Mouse (Mus musculus) hindbrain, embryonic 12.5 days (tissue): ENCODE data around the gene Rab35. TPM values are rescaled to one million over a fixed set of nuclear protein-coding genes. Genes with fewer than 3 reads are reported as not detected.

Experiments used
- ATAC-seq: fragments of 200-750 bp; cut with Nextera tagmentation; 2 replicates; pipeline ENCODE4 v1.8.0; 2017; ENCODE audit warnings: moderate TSS enrichment; ENCODE audit not compliant: low FRiP score
- H3K27ac ChIP-seq: fragments of 300-500 bp; sonication (generic); 2 replicates; pipeline ENCODE4 v1.5.1; 2016; ENCODE audit warnings: mild to moderate bottlenecking
- H3K27me3 ChIP-seq: fragments of 300-500 bp; sonication (generic); 2 replicates; pipeline ENCODE4 v1.6.1; 2016; ENCODE audit warnings: mild to moderate bottlenecking
- H3K36me3 ChIP-seq: fragments of 300-500 bp; sonication (generic); 2 replicates; pipeline ENCODE4 v1.6.1; 2016; ENCODE audit warnings: mild to moderate bottlenecking
- H3K4me1 ChIP-seq: fragments of 300-500 bp; sonication (generic); 2 replicates; pipeline ENCODE4 v1.6.1; 2016
- H3K4me2 ChIP-seq: fragments of 300-500 bp; sonication (generic); replicated peaks from 2 replicates; pipeline ENCODE4 v1.6.1; 2016; ENCODE audit warnings: mild to moderate bottlenecking
- H3K4me3 ChIP-seq: fragments of 300-500 bp; sonication (generic); 2 replicates; pipeline ENCODE4 v1.5.1; 2016; ENCODE audit warnings: mild to moderate bottlenecking
- H3K9ac ChIP-seq: fragments of 300-500 bp; sonication (generic); 2 replicates; pipeline ENCODE4 v1.6.1; 2016; ENCODE audit warnings: mild to moderate bottlenecking, moderate library complexity
- H3K9me3 ChIP-seq: fragments of 300-500 bp; sonication (generic); replicated peaks from 2 replicates; pipeline ENCODE4 v1.6.1; 2016; ENCODE audit warnings: mild to moderate bottlenecking
- whole genome bisulfite sequencing: fragments of 180-500 bp; shearing (Covaris S2); methylation state at CpG from one replicate; pipeline ENCODE4 v1.1.7; 2016; 5-methylcytosine and 5-hydroxymethylcytosine counted together
- polyA plus RNA-seq: library from polyadenylated mRNA; unstranded; fragments of >200 nt; fragmentation: Nextera tagmentation; extraction: Ambion mirVana; gene quantifications from 2 replicates; pipeline ENCODE4 v1.2.1, GENCODE M21; 2016

Rab35 gene
- 19.7 and 20.6 TPM in 2 replicates for polyA plus RNA-seq

DNA sequence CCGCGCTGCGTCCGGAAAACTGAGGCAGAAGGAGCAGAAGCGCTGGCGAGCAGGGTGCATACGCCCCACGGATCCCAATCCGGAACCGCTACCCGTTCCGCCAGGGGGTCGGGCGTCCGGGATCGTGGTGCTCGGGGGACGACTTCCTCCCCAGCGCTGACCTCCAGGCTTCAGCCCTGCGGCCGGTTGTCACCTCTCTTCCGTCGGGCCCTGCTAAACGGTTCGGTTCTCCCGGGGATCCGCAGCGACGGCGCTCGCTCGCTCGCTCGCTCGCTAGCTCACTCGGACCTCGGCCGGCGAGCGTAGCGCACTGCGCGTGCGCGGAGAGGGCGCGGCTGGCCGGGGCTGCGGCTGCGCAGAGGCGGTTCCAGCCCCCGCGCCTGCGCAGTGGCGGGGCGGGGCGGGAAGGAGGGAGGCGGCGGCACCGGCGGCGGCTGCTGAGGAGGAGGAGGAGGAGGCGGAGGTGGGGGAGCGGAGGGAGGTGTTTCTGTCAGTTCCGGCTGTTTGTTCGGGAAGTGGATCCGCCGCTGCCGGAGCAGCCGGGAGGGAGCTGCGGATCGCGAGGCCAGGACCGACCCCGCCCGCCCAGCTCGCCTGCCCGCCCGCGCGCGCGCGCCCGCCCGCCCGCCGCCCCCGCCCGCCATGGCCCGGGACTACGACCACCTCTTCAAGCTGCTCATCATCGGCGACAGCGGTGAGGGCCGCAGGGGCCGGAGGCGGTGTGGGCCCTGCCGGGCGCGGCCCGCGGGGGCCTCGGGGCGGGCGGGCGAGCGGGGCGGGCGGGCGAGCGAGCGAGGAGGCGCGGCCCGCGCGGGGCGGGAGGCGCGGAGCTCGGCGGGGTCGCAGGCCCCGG lies at the start of gene Rab35:
Gene Rab35 (plus strand): TSS at position 404 of the 853 bp plus-strand sequence.
- Histone ChIP-seq H3K9me3 (no peaks in the 10 kb centered on the region), H3K27ac (peak within 1 kb of the TSS; percentile 93), H3K4me1 (peaks cover 45% of the 10 kb centered on the region), H3K4me2 (peak within 1 kb of the TSS; percentile 83), H3K9ac (peak within 1 kb of the TSS; percentile 86), H3K27me3 (no peaks in the 10 kb centered on the region), H3K4me3 (peak within 1 kb of the TSS; percentile 76), H3K36me3 (no peaks in the 10 kb centered on the region)
- peak; percentile 83 for ATAC-seq
- under 1% methylated on average over 58 of the region's 125 CpGs for WGBS

GRCm38 (mm10) chr5:115585616-115586015 lies 46.1 kb upstream of the Rab35 start:
- Histone ChIP-seq H3K9me3 (peaks cover 20% of the 10 kb centered on the region; the same call in 1 of the 2 replicates), H3K36me3 (peaks cover 96% of the 10 kb centered on the region), H3K4me2 (no peak overlapping the region), H3K4me3 (no peak overlapping the region), H3K27ac (no peak overlapping the region), H3K9ac (no peak overlapping the region), H3K27me3 (no peaks in the 10 kb centered on the region), H3K4me1 (no peaks in the 10 kb centered on the region)
- 85% methylated on average over 12 of the region's 12 CpGs for WGBS
- no peak for ATAC-seq

GRCm38 (mm10) chr5:115586166-115586565 lies 45.5 kb upstream of the Rab35 start:
- ATAC-seq: no peak

GRCm38 (mm10) chr5:115586780-115587179 lies 44.9 kb upstream of the Rab35 start:
- peaks cover 96% of the 10 kb centered on the region for H3K36me3 ChIP-seq
- 90% methylated on average over 2 of the region's 2 CpGs for WGBS

More at GRCm38 (mm10) chr5:115586166-115586565, 45.5 kb upstream of the Rab35 start:
- WGBS: 74% methylated on average over 15 of the region's 15 CpGs
- Histone ChIP-seq H3K27me3 (no peaks in the 10 kb centered on the region), H3K4me3 (no peak overlapping the region), H3K4me2 (no peak overlapping the region), H3K9ac (no peak overlapping the region), H3K4me1 (no peaks in the 10 kb centered on the region), H3K9me3 (peaks cover 20% of the 10 kb centered on the region; the same call in 1 of the 2 replicates), H3K27ac (no peak overlapping the region), H3K36me3 (peaks cover 96% of the 10 kb centered on the region)

GRCm38 (mm10) chr5:115591028-115591427 lies 40.7 kb upstream of the Rab35 start:
- no peaks in the 10 kb centered on the region for H3K4me1 ChIP-seq
- no peaks in the 10 kb centered on the region for H3K9me3 ChIP-seq
- no peak overlapping the region for H3K4me2 ChIP-seq
- H3K9ac ChIP-seq: no peak overlapping the region
- H3K36me3 ChIP-seq: peaks cover 96% of the 10 kb centered on the region
- no peak overlapping the region for H3K4me3 ChIP-seq
- H3K27me3 ChIP-seq: no peaks in the 10 kb centered on the region
- ATAC-seq: no peak
- 89% methylated on average over 11 of the region's 11 CpGs for WGBS
- no peak overlapping the region for H3K27ac ChIP-seq

More at GRCm38 (mm10) chr5:115586780-115587179, 44.9 kb upstream of the Rab35 start:
- H3K4me3 ChIP-seq: no peak overlapping the region
- no peak overlapping the region for H3K9ac ChIP-seq
- H3K27ac ChIP-seq: no peak overlapping the region
- H3K27me3 ChIP-seq: no peaks in the 10 kb centered on the region
- H3K4me1 ChIP-seq: no peaks in the 10 kb centered on the region
- H3K9me3 ChIP-seq: peaks cover 19% of the 10 kb centered on the region; the same call in 1 of the 2 replicates
- ATAC-seq: no peak
- no peak overlapping the region for H3K4me2 ChIP-seq

- H3K9me3 ChIP-seq: no peaks in the 10 kb centered on the region
- peaks cover 96% of the 10 kb centered on the region for H3K36me3 ChIP-seq
- no peak for ATAC-seq
- no peaks in the 10 kb centered on the region for H3K27me3 ChIP-seq
- no peak overlapping the region for H3K27ac ChIP-seq
- no peak overlapping the region for H3K4me2 ChIP-seq
- no peaks in the 10 kb centered on the region for H3K4me1 ChIP-seq
- WGBS: 98% methylated on average over 2 of the region's 2 CpGs
- no peak overlapping the region for H3K9ac ChIP-seq
- no peak overlapping the region for H3K4me3 ChIP-seq
Measured at GRCm38 (mm10) chr5:115591506-115591905, 40.2 kb upstream of the Rab35 start.

DNA sequence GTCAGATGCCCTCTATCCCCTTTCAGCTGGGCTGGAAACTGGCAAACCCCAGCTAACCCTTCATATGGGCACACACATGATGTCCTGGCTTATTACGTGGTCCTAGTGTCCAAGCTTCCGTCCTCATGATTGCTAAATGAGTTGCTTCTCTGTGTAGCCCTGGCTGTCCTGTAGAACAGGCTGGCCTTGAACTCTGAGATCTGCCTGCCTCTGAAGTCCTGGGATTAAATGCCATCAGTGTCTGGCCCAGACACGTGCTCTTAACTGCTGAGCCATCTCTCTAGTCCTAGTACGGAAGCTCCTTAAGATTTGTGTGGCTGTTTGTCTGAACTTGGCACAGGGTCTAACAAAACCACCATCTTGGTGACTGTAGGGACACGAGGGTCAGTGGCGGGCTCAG lies 28.1 kb upstream of the Rab35 start:
- ATAC-seq: no peak
- WGBS: 92% methylated on average over 6 of the region's 6 CpGs
- Histone ChIP-seq H3K9ac (no peak overlapping the region), H3K36me3 (peaks cover 91% of the 10 kb centered on the region), H3K27me3 (no peaks in the 10 kb centered on the region), H3K4me3 (no peak overlapping the region), H3K4me2 (no peak overlapping the region), H3K27ac (no peak overlapping the region), H3K9me3 (no peaks in the 10 kb centered on the region), H3K4me1 (no peaks in the 10 kb centered on the region)

DNA sequence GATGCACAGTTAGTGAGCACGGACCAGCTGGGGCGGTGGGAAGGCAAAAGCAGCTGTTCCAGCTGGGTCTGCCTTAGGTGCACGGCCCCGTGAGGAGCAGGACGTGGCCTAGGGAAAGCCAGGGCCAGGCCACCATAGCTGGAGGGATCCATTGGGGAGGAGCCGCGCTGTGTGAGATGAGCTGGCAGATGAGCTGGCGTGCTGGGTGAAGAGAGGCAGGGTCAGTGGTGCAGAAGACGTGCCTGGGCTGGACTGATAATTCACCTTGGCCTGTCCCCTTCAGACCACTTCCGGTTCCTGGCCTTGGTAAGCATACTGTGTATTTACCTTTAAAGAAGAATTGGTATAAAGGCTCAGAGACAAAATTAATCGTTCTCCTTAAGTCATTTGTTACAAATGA lies 20.1 kb upstream of the Rab35 start:
- no peak for ATAC-seq
- whole genome bisulfite sequencing: 89% methylated on average over 11 of the region's 11 CpGs
- no peak overlapping the region for H3K4me3 ChIP-seq
- no peak overlapping the region for H3K27ac ChIP-seq
- no peak overlapping the region for H3K4me2 ChIP-seq
- no peak overlapping the region for H3K9ac ChIP-seq
- H3K4me1 ChIP-seq: no peaks in the 10 kb centered on the region
- no peaks in the 10 kb centered on the region for H3K27me3 ChIP-seq
- H3K9me3 ChIP-seq: no peaks in the 10 kb centered on the region
- peaks cover 98% of the 10 kb centered on the region for H3K36me3 ChIP-seq

DNA sequence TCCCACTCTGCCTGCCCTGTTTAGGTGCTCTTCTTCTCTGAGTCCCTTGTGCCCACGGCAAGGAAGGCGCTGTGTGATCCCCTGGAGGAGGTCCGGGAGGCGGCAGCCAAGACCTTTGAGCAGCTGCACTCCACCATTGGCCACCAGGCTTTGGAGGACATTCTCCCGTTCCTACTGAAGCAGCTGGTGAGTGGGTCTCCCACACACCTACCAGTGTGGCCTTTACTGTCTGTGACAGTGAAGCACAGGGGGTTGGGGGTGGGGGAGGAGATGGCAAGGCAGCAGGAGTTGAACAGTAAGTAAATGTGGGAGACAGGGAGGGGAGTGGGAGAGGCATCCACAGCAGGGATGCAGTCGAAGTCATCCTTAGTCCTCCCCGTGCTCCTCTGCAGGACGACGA lies 18.4 kb upstream of the Rab35 start:
- H3K27ac ChIP-seq: no peak overlapping the region
- H3K9ac ChIP-seq: no peak overlapping the region
- no peak overlapping the region for H3K4me3 ChIP-seq
- H3K4me1 ChIP-seq: no peaks in the 10 kb centered on the region
- no peak for ATAC-seq
- no peaks in the 10 kb centered on the region for H3K27me3 ChIP-seq
- H3K4me2 ChIP-seq: no peak overlapping the region
- no peaks in the 10 kb centered on the region for H3K9me3 ChIP-seq
- peaks cover 100% of the 10 kb centered on the region for H3K36me3 ChIP-seq
- WGBS: 92% methylated on average over 9 of the region's 9 CpGs

- WGBS: 82% methylated on average over 7 of the region's 7 CpGs
- H3K36me3 ChIP-seq: peaks cover 100% of the 10 kb centered on the region
Measured at GRCm38 (mm10) chr5:115614948-115615347, 16.8 kb upstream of the Rab35 start.

GRCm38 (mm10) chr5:115619690-115620089 lies 12.0 kb upstream of the Rab35 start:
- ATAC-seq: no peak
- H3K9me3 ChIP-seq: no peaks in the 10 kb centered on the region
- 94% methylated on average over 15 of the region's 15 CpGs for WGBS
- H3K4me3 ChIP-seq: no peak overlapping the region
- H3K27ac ChIP-seq: no peak overlapping the region
- H3K4me1 ChIP-seq: no peaks in the 10 kb centered on the region
- peaks cover 85% of the 10 kb centered on the region for H3K36me3 ChIP-seq
- no peaks in the 10 kb centered on the region for H3K27me3 ChIP-seq
- H3K4me2 ChIP-seq: no peak overlapping the region
- H3K9ac ChIP-seq: no peak overlapping the region

More at GRCm38 (mm10) chr5:115614948-115615347, 16.8 kb upstream of the Rab35 start:
- Histone ChIP-seq H3K4me1 (no peaks in the 10 kb centered on the region), H3K9me3 (no peaks in the 10 kb centered on the region), H3K4me2 (no peak overlapping the region), H3K4me3 (no peak overlapping the region), H3K27me3 (no peaks in the 10 kb centered on the region), H3K9ac (no peak overlapping the region), H3K27ac (no peak overlapping the region)
- ATAC-seq: no peak

- no peaks in the 10 kb centered on the region for H3K27me3 ChIP-seq
- H3K4me1 ChIP-seq: no peaks in the 10 kb centered on the region
- H3K36me3 ChIP-seq: peaks cover 55% of the 10 kb centered on the region
- ATAC-seq: no peak
- no peak overlapping the region for H3K9ac ChIP-seq
- H3K27ac ChIP-seq: no peak overlapping the region
- no peak overlapping the region for H3K4me2 ChIP-seq
- H3K9me3 ChIP-seq: no peaks in the 10 kb centered on the region
- H3K4me3 ChIP-seq: no peak overlapping the region
- 91% methylated on average over 7 of the region's 7 CpGs for WGBS
Measured at GRCm38 (mm10) chr5:115622686-115623085, 9.0 kb upstream of the Rab35 start.
